Mouse (Mus musculus): Measurements from ENCODE around the gene Pgpep1. TPM values are rescaled to one million over a fixed set of nuclear protein-coding genes. Genes with fewer than 3 reads are reported as not detected.

The Pgpep1 gene
- total and polyA plus RNA-seq, 2 experiments from 2014 or later = 44.2 to 65.7 TPM

DNA sequence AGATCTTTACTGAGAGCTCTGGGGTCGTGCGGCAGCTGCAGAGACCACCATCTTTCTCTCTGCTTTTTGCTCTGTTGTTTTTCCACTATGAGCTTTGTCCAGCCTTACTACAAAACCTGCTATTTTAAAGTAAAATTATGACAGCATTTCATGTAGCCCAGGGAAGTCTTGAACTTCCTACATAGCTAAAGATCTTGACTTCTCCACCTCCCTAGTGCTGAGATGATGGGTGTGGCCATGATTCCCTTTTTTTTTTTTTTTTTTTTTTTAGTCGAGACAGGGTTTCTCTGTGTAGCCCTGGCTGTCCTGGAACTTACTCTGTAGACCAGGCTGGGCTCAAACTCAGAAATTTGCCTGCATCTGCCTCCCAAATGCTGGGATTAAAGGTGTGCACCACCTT, 4.4 kb upstream of the Pgpep1 start:
- TF ChIP-seq CTCF (IDR thresholded peaks at IDR 0.05; ENCODE audit: low read depth) = no peak
- Histone ChIP-seq H3K27ac (no peak overlapping the region), H3K27me3 (ENCODE audit: insufficient read depth, low read length) (no peaks in the 10 kb centered on the region), H3K9ac (replicated peaks; ENCODE audit: low read length) (no peak overlapping the region), H3K36me3 (ENCODE audit: insufficient read depth, low read length) (no peaks in the 10 kb centered on the region), H3K4me3 (ENCODE audit: low read length) (no peak overlapping the region), H3K4me1 (ENCODE audit: insufficient read depth, low read length) (no peaks in the 10 kb centered on the region; the same call in 1 of the 2 replicates), H3K9me3 (ENCODE audit: low read length) (no peaks in the 10 kb centered on the region), H3K4me2 (ENCODE audit: low read depth, low read length) (no peak overlapping the region)
- no peak for ATAC-seq
- no peak for DNase-seq (ENCODE audit: low spot score)
- WGBS = 84% methylated on average over 3 of the region's 3 CpGs

DNA sequence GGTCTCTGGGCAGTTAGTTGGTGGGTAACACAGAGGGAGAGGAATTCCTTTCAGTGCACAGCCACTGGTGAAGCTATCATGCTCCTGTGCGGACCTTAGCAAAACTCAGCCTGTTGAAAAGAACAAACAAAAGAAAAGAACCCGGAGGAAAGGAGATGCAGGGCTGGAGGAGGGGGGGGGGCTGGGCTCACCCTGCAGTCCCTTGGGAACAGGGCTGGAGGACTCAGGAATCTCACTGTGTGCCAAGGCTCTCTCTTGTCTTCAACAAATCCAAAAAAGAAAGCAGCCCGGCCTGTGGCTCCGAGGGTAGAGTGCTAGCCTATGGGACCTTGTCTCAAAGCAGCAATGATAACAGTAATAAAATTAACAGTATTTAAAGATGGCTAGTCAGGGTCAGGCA, 3.5 kb upstream of the Pgpep1 start:
- H3K36me3 ChIP-seq (ENCODE audit: insufficient read depth, low read length) = no peaks in the 10 kb centered on the region

DNA sequence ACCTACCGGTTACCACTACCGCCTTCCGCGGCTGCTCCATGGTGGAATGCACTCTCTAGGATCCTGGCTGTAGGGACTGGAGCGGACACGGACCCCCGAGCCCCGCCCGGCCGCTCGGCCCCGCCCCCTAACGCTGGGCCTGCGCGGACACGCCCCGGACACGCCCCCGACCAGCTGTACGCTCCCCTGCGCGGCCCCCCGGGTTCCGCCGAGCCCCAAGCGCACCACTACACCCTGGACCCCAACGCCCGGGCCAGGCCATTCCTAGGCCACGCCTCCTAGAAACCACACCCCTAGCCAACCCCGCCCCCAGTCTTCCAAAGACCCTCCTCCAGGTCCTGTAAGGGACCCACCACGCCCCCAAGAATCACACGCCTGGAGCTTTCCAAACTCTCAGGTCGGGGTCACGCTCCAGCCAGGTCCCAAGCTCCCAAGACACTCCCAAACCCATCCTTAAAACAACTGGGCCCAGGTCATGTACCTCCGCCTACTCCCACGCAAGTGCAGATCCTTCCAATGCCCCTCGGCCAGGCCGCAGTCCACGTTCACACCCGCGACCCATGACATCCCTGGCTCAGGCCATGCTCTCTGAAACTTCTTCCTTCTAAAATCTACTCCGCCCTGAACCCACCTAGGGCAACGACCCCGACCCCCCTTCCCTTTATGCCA, 450 bp downstream of the Pgpep1 start:
- no peak for TF ChIP-seq CTCF (IDR thresholded peaks at IDR 0.05; ENCODE audit: low read depth)
- ATAC-seq = peak; percentile 89

More for the DNA sequence above, 3.5 kb upstream of the Pgpep1 start:
- Histone ChIP-seq H3K27ac (peak overlapping the region; percentile 58; the same call in 1 of the 2 replicates), H3K9me3 (ENCODE audit: low read length) (no peaks in the 10 kb centered on the region), H3K27me3 (ENCODE audit: insufficient read depth, low read length) (no peaks in the 10 kb centered on the region), H3K9ac (replicated peaks; ENCODE audit: low read length) (no peak overlapping the region), H3K4me2 (ENCODE audit: low read depth, low read length) (no peak overlapping the region), H3K4me3 (ENCODE audit: low read length) (no peak overlapping the region), H3K4me1 (ENCODE audit: insufficient read depth, low read length) (peaks cover 4% of the 10 kb centered on the region; the same call in 1 of the 2 replicates)
- WGBS = 10% methylated on average over 4 of the region's 4 CpGs
- peak; percentile 66 for DNase-seq (ENCODE audit: low spot score)
- ATAC-seq = peak; percentile 28; the same call in 1 of the 2 replicates
- TF ChIP-seq CTCF (IDR thresholded peaks at IDR 0.05; ENCODE audit: low read depth) = no peak

DNA sequence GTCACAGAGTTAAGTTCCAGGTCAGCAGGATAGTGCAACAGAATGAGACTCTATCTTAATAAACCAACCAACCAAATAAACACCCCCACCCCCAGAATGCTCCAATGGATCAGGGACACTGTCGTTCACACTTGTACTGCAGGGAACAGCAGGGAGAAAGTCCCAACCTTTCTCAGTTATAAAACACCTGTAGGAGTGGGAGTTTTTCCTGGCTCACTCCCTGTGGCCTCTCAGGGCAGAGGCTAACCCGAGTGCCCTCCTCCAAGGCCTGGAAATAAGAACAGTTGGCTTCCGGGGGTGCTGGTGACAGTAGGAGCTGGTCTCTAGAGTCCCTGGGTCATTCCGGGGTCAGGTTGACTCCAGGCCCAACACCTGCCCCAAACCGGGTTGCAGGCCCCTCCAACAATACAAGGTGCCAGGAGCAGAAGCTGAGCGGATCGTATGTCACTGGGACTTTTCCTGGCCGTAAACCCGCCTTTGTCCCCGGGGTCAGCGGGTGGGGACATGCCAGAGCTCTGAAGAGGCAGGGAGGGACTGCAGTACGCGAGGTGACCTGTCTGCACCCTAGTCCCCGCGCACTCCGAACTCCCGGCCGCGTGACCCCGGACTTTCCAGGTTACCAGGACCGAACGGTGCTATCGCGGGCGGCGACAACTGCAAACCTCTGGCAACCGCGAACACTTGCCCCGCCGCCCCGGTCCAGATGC, 1.1 kb downstream of the Pgpep1 start:
- Histone ChIP-seq H3K27me3 (ENCODE audit: insufficient read depth, low read length) (no peaks in the 10 kb centered on the region), H3K36me3 (ENCODE audit: insufficient read depth, low read length) (peaks cover 16% of the 10 kb centered on the region), H3K4me2 (ENCODE audit: low read depth, low read length) (peak overlapping the region; percentile 81), H3K9me3 (ENCODE audit: low read length) (no peaks in the 10 kb centered on the region), H3K4me3 (ENCODE audit: low read length) (peak overlapping the region; percentile 71), H3K4me1 (ENCODE audit: insufficient read depth, low read length) (peaks cover 10% of the 10 kb centered on the region; the same call in 1 of the 2 replicates), H3K27ac (peak overlapping the region; percentile 45; the same call in 1 of the 2 replicates), H3K9ac (replicated peaks; ENCODE audit: low read length) (peak overlapping the region; percentile 67)
- peak; percentile 42 for ATAC-seq
- no peak for TF ChIP-seq CTCF (IDR thresholded peaks at IDR 0.05; ENCODE audit: low read depth)
- WGBS = under 1% methylated on average over 31 of the region's 31 CpGs
- DNase-seq (ENCODE audit: low spot score) = no peak

More for the DNA sequence above, 450 bp downstream of the Pgpep1 start:
- peaks cover 10% of the 10 kb centered on the region; the same call in 1 of the 2 replicates for H3K4me1 ChIP-seq (ENCODE audit: insufficient read depth, low read length)
- DNase-seq (ENCODE audit: low spot score) = peak; percentile 87
- WGBS = under 1% methylated on average over 41 of the region's 44 CpGs
- peaks cover 16% of the 10 kb centered on the region for H3K36me3 ChIP-seq (ENCODE audit: insufficient read depth, low read length)
- peak overlapping the region; percentile 71 for H3K4me3 ChIP-seq (ENCODE audit: low read length)
- no peaks in the 10 kb centered on the region for H3K27me3 ChIP-seq (ENCODE audit: insufficient read depth, low read length)
- peak overlapping the region; percentile 81 for H3K4me2 ChIP-seq (ENCODE audit: low read depth, low read length)
- peak overlapping the region; percentile 48; the same call in 1 of the 2 replicates for H3K27ac ChIP-seq
- H3K9ac ChIP-seq (replicated peaks; ENCODE audit: low read length) = peak overlapping the region; percentile 67
- H3K9me3 ChIP-seq (ENCODE audit: low read length) = no peaks in the 10 kb centered on the region

DNA sequence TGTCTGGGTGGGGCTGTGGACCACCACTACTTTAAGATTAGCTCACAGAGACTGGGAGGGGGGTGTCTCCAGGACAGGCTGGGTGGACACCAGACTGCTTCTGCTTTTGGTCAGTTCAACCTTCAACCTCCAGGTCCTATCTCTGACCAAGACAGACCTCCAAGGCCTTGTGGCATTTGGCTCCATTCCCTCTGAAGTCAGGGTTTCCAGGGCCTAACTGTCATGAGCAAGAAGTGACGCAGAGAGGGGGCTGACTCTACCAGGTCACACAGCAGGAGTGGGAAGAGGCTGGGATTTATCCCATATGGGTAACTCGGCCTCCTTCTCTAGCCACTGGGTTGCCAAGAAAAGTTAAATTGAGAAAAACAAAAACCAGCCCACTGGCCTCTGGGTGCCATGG, 2.4 kb downstream of the Pgpep1 start:
- ATAC-seq (no peak), DNase-seq (ENCODE audit: low spot score) (no peak)
- peaks cover 16% of the 10 kb centered on the region for H3K36me3 ChIP-seq (ENCODE audit: insufficient read depth, low read length)
- H3K27me3 ChIP-seq (ENCODE audit: insufficient read depth, low read length) = no peaks in the 10 kb centered on the region
- H3K4me1 ChIP-seq (ENCODE audit: insufficient read depth, low read length) = peaks cover 10% of the 10 kb centered on the region; the same call in 1 of the 2 replicates
- no peaks in the 10 kb centered on the region for H3K9me3 ChIP-seq (ENCODE audit: low read length)
- peak overlapping the region; percentile 81 for H3K4me2 ChIP-seq (ENCODE audit: low read depth, low read length)
- TF ChIP-seq CTCF (IDR thresholded peaks at IDR 0.05; ENCODE audit: low read depth) = no peak
- H3K4me3 ChIP-seq (ENCODE audit: low read length) = 0 out of 2 replicates have a peak overlapping the region, but pooled peaks have one; percentile 71
- peak overlapping the region; percentile 77; the same call in 1 of the 2 replicates for H3K27ac ChIP-seq
- WGBS = 25% methylated on average over 2 of the region's 2 CpGs
- no peak overlapping the region for H3K9ac ChIP-seq (replicated peaks; ENCODE audit: low read length)

GRCm38 (mm10) chr8:70657214-70657613, 3.0 kb downstream of the Pgpep1 start:
- peaks cover 10% of the 10 kb centered on the region; the same call in 1 of the 2 replicates for H3K4me1 ChIP-seq (ENCODE audit: insufficient read depth, low read length)
- no peak for ATAC-seq

More at GRCm38 (mm10) chr8:70657214-70657613, 3.0 kb downstream of the Pgpep1 start:
- no peak for TF ChIP-seq CTCF (IDR thresholded peaks at IDR 0.05; ENCODE audit: low read depth)
- no peak overlapping the region for H3K4me3 ChIP-seq (ENCODE audit: low read length)
- WGBS = 91% methylated on average over 3 of the region's 3 CpGs
- no peak overlapping the region for H3K9ac ChIP-seq (replicated peaks; ENCODE audit: low read length)
- no peaks in the 10 kb centered on the region for H3K27me3 ChIP-seq (ENCODE audit: insufficient read depth, low read length)
- peak overlapping the region; percentile 77 for H3K27ac ChIP-seq
- H3K36me3 ChIP-seq (ENCODE audit: insufficient read depth, low read length) = peaks cover 17% of the 10 kb centered on the region
- H3K4me2 ChIP-seq (ENCODE audit: low read depth, low read length) = no peak overlapping the region; the same call in 1 of the 2 replicates
- DNase-seq (ENCODE audit: low spot score) = no peak
- H3K9me3 ChIP-seq (ENCODE audit: low read length) = no peaks in the 10 kb centered on the region

Measured in hindbrain, postnatal 0 days (tissue).